Mouse (Mus musculus) hindbrain, embryonic 16.5 days (tissue): Measurements from ENCODE around the gene Nme7. TPM values are rescaled to one million over a fixed set of nuclear protein-coding genes. Genes with fewer than 3 reads are reported as not detected.
A peak's percentile ranks its signal among the peaks of the same experiment; 100 is the strongest.

Experiments used
- ATAC-seq: fragments of 200-750 bp; cut with Nextera tagmentation; 2 replicates; pipeline ENCODE4 v1.8.0; 2017; ENCODE audit warnings: moderate TSS enrichment, moderate library complexity
- H3K27ac ChIP-seq: fragments of 300-500 bp; sonication (generic); 2 replicates; pipeline ENCODE4 v1.5.1; 2014; ENCODE audit warnings: low read depth, mild to moderate bottlenecking, control low read depth, low read length, moderate library complexity
- H3K27me3 ChIP-seq: fragments of 300-500 bp; sonication (generic); replicated peaks from 2 replicates; pipeline ENCODE4 v1.6.1; 2014; ENCODE audit warnings: low read length; ENCODE audit not compliant: control insufficient read depth, insufficient read depth
- H3K36me3 ChIP-seq: fragments of 300-500 bp; sonication (generic); 2 replicates; pipeline ENCODE4 v1.6.1; 2014; ENCODE audit warnings: mild to moderate bottlenecking, low read length, moderate library complexity, mixed read lengths; ENCODE audit not compliant: control insufficient read depth, insufficient read depth
- H3K4me1 ChIP-seq: fragments of 300-500 bp; sonication (generic); 2 replicates; pipeline ENCODE4 v1.6.1; 2014; ENCODE audit warnings: low read depth, low read length; ENCODE audit not compliant: control insufficient read depth, insufficient read depth
- H3K4me2 ChIP-seq: fragments of 300-500 bp; sonication (generic); 2 replicates; pipeline ENCODE4 v1.6.1; 2014; ENCODE audit warnings: mild to moderate bottlenecking, low read length, control low read depth, moderate library complexity
- H3K4me3 ChIP-seq: fragments of 300-500 bp; sonication (generic); 2 replicates; pipeline ENCODE4 v1.5.1; 2014; ENCODE audit warnings: mild to moderate bottlenecking, low read length, control low read depth, moderate library complexity
- H3K9ac ChIP-seq: fragments of 300-500 bp; sonication (generic); 2 replicates; pipeline ENCODE4 v1.6.1; 2014; ENCODE audit warnings: low read depth, mild to moderate bottlenecking, control low read depth, low read length, moderate library complexity
- H3K9me3 ChIP-seq: fragments of 300-500 bp; sonication (generic); 2 replicates; pipeline ENCODE4 v1.6.1; 2014; ENCODE audit warnings: mild to moderate bottlenecking, low read length, moderate library complexity; ENCODE audit not compliant: control insufficient read depth
- WGBS: fragments of 180-500 bp; shearing (Covaris S2); extraction: QIAGEN DNeasy Blood & Tissue Kit; methylation state at CpG from one replicate; pipeline ENCODE4 v1.1.7; 2014; 5-methylcytosine and 5-hydroxymethylcytosine counted together
- polyA plus RNA-seq: library from polyadenylated mRNA; unstranded; fragments of >200 nt; fragmentation: Nextera tagmentation; extraction: Ambion mirVana; gene quantifications from 2 replicates; pipeline ENCODE4 v1.2.1, GENCODE M21; 2015

The Nme7 gene
- polyA plus RNA-seq, 1 experiment from 2014 or later: 35.8 TPM

- ATAC-seq: no peak
- H3K4me3 ChIP-seq: no peak overlapping the region
- no peaks in the 10 kb centered on the region for H3K27me3 ChIP-seq
- H3K36me3 ChIP-seq: peaks cover 6% of the 10 kb centered on the region; the same call in 1 of the 2 replicates
- no peak overlapping the region for H3K27ac ChIP-seq
- H3K4me1 ChIP-seq: no peaks in the 10 kb centered on the region; the same call in 1 of the 2 replicates
- H3K4me2 ChIP-seq: no peak overlapping the region
- WGBS: 93% methylated on average over 3 of the region's 3 CpGs
- H3K9me3 ChIP-seq: no peaks in the 10 kb centered on the region
- H3K9ac ChIP-seq: no peak overlapping the region
Measured at GRCm38 (mm10) chr1:164284007-164284406, 19.9 kb upstream of the Nme7 start.

- Histone ChIP-seq H3K9ac (no peak overlapping the region), H3K27ac (no peak overlapping the region), H3K36me3 (peaks cover 12% of the 10 kb centered on the region), H3K4me1 (no peaks in the 10 kb centered on the region; the same call in 1 of the 2 replicates), H3K4me2 (no peak overlapping the region), H3K4me3 (no peak overlapping the region), H3K27me3 (no peaks in the 10 kb centered on the region), H3K9me3 (no peaks in the 10 kb centered on the region)
- ATAC-seq: peak; percentile 65
- WGBS: 56% methylated on average over 15 of the region's 15 CpGs
Measured at GRCm38 (mm10) chr1:164287406-164287805, 16.5 kb upstream of the Nme7 start.

- Histone ChIP-seq H3K4me3 (no peak overlapping the region), H3K9me3 (no peaks in the 10 kb centered on the region), H3K4me1 (no peaks in the 10 kb centered on the region; the same call in 1 of the 2 replicates), H3K27ac (no peak overlapping the region), H3K36me3 (peaks cover 26% of the 10 kb centered on the region), H3K9ac (no peak overlapping the region), H3K4me2 (no peak overlapping the region), H3K27me3 (no peaks in the 10 kb centered on the region)
- no peak for ATAC-seq
- WGBS: 92% methylated on average over 5 of the region's 5 CpGs
Measured at GRCm38 (mm10) chr1:164292040-164292439, 11.9 kb upstream of the Nme7 start.

GRCm38 (mm10) chr1:164294071-164294470 is 9.8 kb upstream of the Nme7 start:
- peaks cover 40% of the 10 kb centered on the region for H3K36me3 ChIP-seq
- ATAC-seq: no peak
- WGBS: 94% methylated on average over 6 of the region's 6 CpGs

GRCm38 (mm10) chr1:164296473-164296872 is 7.4 kb upstream of the Nme7 start:
- Histone ChIP-seq H3K27ac (no peak overlapping the region), H3K9ac (no peak overlapping the region), H3K27me3 (no peaks in the 10 kb centered on the region), H3K4me3 (no peak overlapping the region), H3K36me3 (peaks cover 50% of the 10 kb centered on the region), H3K9me3 (no peaks in the 10 kb centered on the region), H3K4me2 (no peak overlapping the region), H3K4me1 (no peaks in the 10 kb centered on the region)
- no peak for ATAC-seq
- 97% methylated on average over 4 of the region's 5 CpGs for WGBS

More at GRCm38 (mm10) chr1:164294071-164294470, 9.8 kb upstream of the Nme7 start:
- no peaks in the 10 kb centered on the region for H3K4me1 ChIP-seq
- no peak overlapping the region for H3K9ac ChIP-seq
- H3K27ac ChIP-seq: no peak overlapping the region
- H3K9me3 ChIP-seq: no peaks in the 10 kb centered on the region
- H3K27me3 ChIP-seq: no peaks in the 10 kb centered on the region
- H3K4me2 ChIP-seq: no peak overlapping the region
- no peak overlapping the region for H3K4me3 ChIP-seq

GRCm38 (mm10) chr1:164301949-164302348 is 2.0 kb upstream of the Nme7 start:
- Histone ChIP-seq H3K4me3 (no peak overlapping the region), H3K27me3 (no peaks in the 10 kb centered on the region), H3K9ac (no peak overlapping the region), H3K9me3 (no peaks in the 10 kb centered on the region), H3K4me2 (no peak overlapping the region), H3K27ac (no peak overlapping the region), H3K36me3 (peaks cover 38% of the 10 kb centered on the region), H3K4me1 (peaks cover 5% of the 10 kb centered on the region)
- WGBS: 93% methylated on average over 4 of the region's 4 CpGs
- ATAC-seq: no peak

- H3K9ac ChIP-seq: peak within 1 kb of the TSS; percentile 76
- H3K27ac ChIP-seq: peak within 1 kb of the TSS; percentile 69
- peaks cover 11% of the 10 kb centered on the region for H3K4me1 ChIP-seq
- peak within 1 kb of the TSS; percentile 89 for H3K4me2 ChIP-seq
- under 1% methylated on average over 35 of the region's 35 CpGs for WGBS
- H3K4me3 ChIP-seq: peak within 1 kb of the TSS; percentile 74
- H3K9me3 ChIP-seq: no peaks in the 10 kb centered on the region
- H3K27me3 ChIP-seq: no peaks in the 10 kb centered on the region
- peak; percentile 99 for ATAC-seq
- peaks cover 4% of the 10 kb centered on the region for H3K36me3 ChIP-seq
Measured at GRCm38 (mm10) chr1:164307124-164307751, 3.3 kb downstream of the Nme7 start, which contains the start of gene Blzf1. Gene Blzf1, minus strand, starts transcription at chr1:164307489.

GRCm38 (mm10) chr1:164307922-164308321 is 4.0 kb downstream of the Nme7 start:
- Histone ChIP-seq H3K4me2 (peak overlapping the region; percentile 59), H3K9me3 (no peaks in the 10 kb centered on the region), H3K4me1 (peaks cover 11% of the 10 kb centered on the region), H3K36me3 (no peaks in the 10 kb centered on the region), H3K27ac (0 out of 2 replicates have a peak overlapping the region, but pooled peaks have one; percentile 36), H3K4me3 (peak overlapping the region; percentile 74), H3K9ac (peak overlapping the region; percentile 61), H3K27me3 (no peaks in the 10 kb centered on the region)
- ATAC-seq: 0 out of 2 replicates have a peak, but pooled peaks have one; percentile 7
- 11% methylated on average over 10 of the region's 10 CpGs for WGBS

GRCm38 (mm10) chr1:164314085-164314484 is 10.2 kb downstream of the Nme7 start:
- 91% methylated on average over 5 of the region's 5 CpGs for WGBS

More at GRCm38 (mm10) chr1:164314085-164314484, 10.2 kb downstream of the Nme7 start:
- H3K27ac ChIP-seq: no peak overlapping the region
- no peaks in the 10 kb centered on the region for H3K9me3 ChIP-seq
- no peak overlapping the region for H3K9ac ChIP-seq
- no peak overlapping the region for H3K4me2 ChIP-seq
- no peak for ATAC-seq
- H3K27me3 ChIP-seq: no peaks in the 10 kb centered on the region
- H3K36me3 ChIP-seq: no peaks in the 10 kb centered on the region; the same call in 1 of the 2 replicates
- H3K4me1 ChIP-seq: no peaks in the 10 kb centered on the region
- H3K4me3 ChIP-seq: no peak overlapping the region
